Comparison of ENCODE assay signal across 14 mouse cellular contexts in genomic region chr9:46198461-46198860, GRCm38 (mm10). TPM values are rescaled to one million over a fixed set of nuclear protein-coding genes. Genes with fewer than 3 reads are reported as not detected.
DNase-seq lines count a peak whose midpoint lies in the region; TF ChIP-seq lines count a peak whose summit lies in the region.
"Had no signal": no experiment of that assay in that cellular context is flagged by ENCODE, and none has a peak within 500 bp of the region (broad histone marks: within the 10 kb centered on the region; RNA-seq: fewer than 3 reads in every experiment).

No protein-coding gene starts in this region.

- no peak for DNase-seq in cerebellum, adult 2 months
- no peak for DNase-seq in cerebellum, adult 9-11 months
- DNase-seq in right cerebral cortex, adult 18-20 months: peak; percentile 56
- DNase-seq in right cerebral cortex, postnatal 4 days: no peak
- DNase-seq in heart, postnatal 4 days: peak; percentile 69
- DNase-seq in ovary, postnatal 14 days (ENCODE audit: low spot score): no peak
- DNase-seq in adrenal gland, adult (ENCODE audit: inconsistent age in 2 of 2, low spot score in 1 of 2): no peak
- DNase-seq: gastrocnemius, postnatal 25 days; thymus, adult 18-20 months had no signal

- no peak overlapping the region for H3K4me3 ChIP-seq in cerebellum, adult 2 months (replicated peaks; ENCODE audit: insufficient read depth, low read depth, low read length)
- H3K4me3 ChIP-seq in olfactory bulb, adult 2 months (ENCODE audit: insufficient read depth, low read depth, low read length): no peak overlapping the region
- H3K4me3 ChIP-seq: liver, embryonic 15.5 days; megakaryocyte, embryonic 14.5 days; neural tube, embryonic 13.5 days had no signal

- no peak for TF ChIP-seq CTCF in cerebellum, adult 2 months (IDR thresholded peaks at IDR 0.05; ENCODE audit: borderline replicate concordance, insufficient read depth, low read depth, low read length)
- TF ChIP-seq CTCF in olfactory bulb, adult 2 months (IDR thresholded peaks at IDR 0.05; ENCODE audit: insufficient read depth, low read depth, low read length): no peak

- WGBS in cerebellum, adult 2 months: 24% methylated on average over 9 of the region's 9 CpGs
- 44% methylated on average over 9 of the region's 9 CpGs for WGBS in olfactory bulb, adult 2 months

- no peak for TF ChIP-seq POLR2A in cerebellum, adult 2 months (IDR thresholded peaks at IDR 0.05; ENCODE audit: borderline replicate concordance, insufficient read depth, low read length)
- TF ChIP-seq POLR2A in olfactory bulb, adult 2 months (IDR thresholded peaks at IDR 0.05; ENCODE audit: insufficient read depth, low read depth, low read length): no peak

- H3K27me3 ChIP-seq in cerebellum, adult 2 months (ENCODE audit: control insufficient read depth, insufficient read depth, low read length): no peaks in the 10 kb centered on the region
- H3K27me3 ChIP-seq: liver, embryonic 15.5 days; megakaryocyte, embryonic 14.5 days; neural tube, embryonic 13.5 days had no signal

- peaks cover 16% of the 10 kb centered on the region for H3K4me1 ChIP-seq in cerebellum, adult 2 months (ENCODE audit: control insufficient read depth, insufficient read depth, low read length)
- H3K4me1 ChIP-seq in olfactory bulb, adult 2 months (ENCODE audit: control insufficient read depth, insufficient read depth, low read length): peaks cover 16% of the 10 kb centered on the region
- H3K4me1 ChIP-seq: neural tube, embryonic 13.5 days had no signal

- H3K27ac ChIP-seq in cerebellum, adult 2 months (ENCODE audit: insufficient read depth, low read length): peak overlapping the region; percentile 38
- H3K27ac ChIP-seq in olfactory bulb, adult 2 months (ENCODE audit: insufficient read depth, low read depth, low read length): 0 out of 2 replicates have a peak overlapping the region, but pooled peaks have one; percentile 11
- H3K27ac ChIP-seq: liver, embryonic 15.5 days; neural tube, embryonic 13.5 days had no signal

RNA-seq across cellular contexts. Expression of gene Apoa1, which starts 29.9 kb away (rescaled TPM):
- polyA plus RNA-seq in cerebellum, adult 2 months (2012; rRNA removed): 2.7 and 3.0 TPM in 2 replicates
- under 1 TPM; 0.45 to 0.61 TPM for total RNA-seq in heart, postnatal 4 days (2021)
- polyA plus RNA-seq in olfactory bulb, adult 2 months (2012; ENCODE audit: insufficient read depth, insufficient read length, low replicate concordance, missing spikeins): not detected in 2 replicates
- total RNA-seq: gastrocnemius, postnatal 25 days had no signal

RNA-seq across cellular contexts. Expression of gene Apoc3, which starts 37.0 kb away (rescaled TPM):
- polyA plus RNA-seq in cerebellum, adult 2 months (2012; rRNA removed): 0.57 and 0.88 TPM in 2 replicates
- not detected for total RNA-seq in heart, postnatal 4 days (2021)
- polyA plus RNA-seq in olfactory bulb, adult 2 months (2012; ENCODE audit: insufficient read depth, insufficient read length, low replicate concordance, missing spikeins): not detected in 2 replicates
- total RNA-seq: MEL had no signal
- polyA plus RNA-seq: neural tube, embryonic 13.5 days had no signal

RNA-seq across cellular contexts. Expression of gene Apoa4, which starts 42.0 kb away (rescaled TPM):
- polyA plus RNA-seq in cerebellum, adult 2 months (2012; rRNA removed): 0.16 and 0.28 TPM in 2 replicates
- not detected for total RNA-seq in heart, postnatal 4 days (2021)
- not detected in 2 replicates for polyA plus RNA-seq in olfactory bulb, adult 2 months (2012; ENCODE audit: insufficient read depth, insufficient read length, low replicate concordance, missing spikeins)
- total RNA-seq: gastrocnemius, postnatal 25 days; MEL had no signal

Comparison
In these comparisons a context has a peak if more than half of its experiments do, and no peak if none do; other contexts are left out.
1. DNase-seq: peak in right cerebral cortex, adult 18-20 months (single experiment) and heart, postnatal 4 days (single experiment); none in cerebellum, adult 2 months (0 of 2), cerebellum, adult 9-11 months (single experiment), right cerebral cortex, postnatal 4 days (single experiment), ovary, postnatal 14 days (single experiment) and adrenal gland, adult (0 of 2).